Mouse (Mus musculus): ENCODE results near the gene Tspan31. TPM values are rescaled to one million over a fixed set of nuclear protein-coding genes. Genes with fewer than 3 reads are reported as not detected.
A peak's percentile ranks its signal among the peaks of the same experiment; 100 is the strongest.

Tspan31 gene
- total RNA-seq (2021) = 10 to 100 TPM; 62.7 to 65.4 TPM
- long read RNA-seq, experiment 1, transcript Tspan31-201 (6 exons, 1,556 nt) = major isoform, 54 of 80 reads
- long read RNA-seq, experiment 1, partial matches to known transcripts = 7 of 80 reads
- long read RNA-seq, experiment 1, other reads (novel, unspliced or antisense) = 18 of 80 reads
- long read RNA-seq, experiment 2, transcript Tspan31-201 (6 exons, 1,556 nt) = major isoform, 81 of 110 reads
- long read RNA-seq, experiment 2, partial matches to known transcripts = 3 of 110 reads
- long read RNA-seq, experiment 2, other reads (novel, unspliced or antisense) = 25 of 110 reads

GRCm38 (mm10) chr10:127070190-127071121 is at the start of gene Tspan31:
Gene Tspan31 (minus strand): TSS chr10:127070264.
- peak; percentile 92 to 97 for DNase-seq (ENCODE audit: low spot score in 2 of 2)

- DNase-seq (ENCODE audit: low spot score in 2 of 2) = no peak
Observed at GRCm38 (mm10) chr10:127119229-127119628, 49.2 kb upstream of the Tspan31 start.

DNA sequence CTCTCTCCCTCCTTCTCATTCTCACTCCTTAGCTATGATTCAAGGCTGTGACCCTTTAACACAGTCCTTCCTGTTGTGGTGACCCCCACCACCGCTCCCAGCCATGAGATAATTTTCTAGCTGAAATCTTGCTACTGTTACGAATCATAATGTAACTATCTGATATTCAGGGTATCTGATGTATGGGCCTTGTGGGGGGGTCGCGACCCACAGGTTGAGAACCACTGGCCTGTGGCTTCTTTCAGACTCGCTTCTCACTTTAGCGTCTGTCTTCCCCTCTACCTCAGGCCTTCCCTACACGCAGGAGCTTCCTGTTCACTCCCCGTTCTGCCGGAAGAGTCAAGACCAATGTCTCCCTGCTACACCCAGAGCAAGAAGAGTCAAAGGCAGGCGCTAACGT is 48.4 kb upstream of the Tspan31 start:
- no peak for DNase-seq (ENCODE audit: low spot score in 2 of 2)

DNA sequence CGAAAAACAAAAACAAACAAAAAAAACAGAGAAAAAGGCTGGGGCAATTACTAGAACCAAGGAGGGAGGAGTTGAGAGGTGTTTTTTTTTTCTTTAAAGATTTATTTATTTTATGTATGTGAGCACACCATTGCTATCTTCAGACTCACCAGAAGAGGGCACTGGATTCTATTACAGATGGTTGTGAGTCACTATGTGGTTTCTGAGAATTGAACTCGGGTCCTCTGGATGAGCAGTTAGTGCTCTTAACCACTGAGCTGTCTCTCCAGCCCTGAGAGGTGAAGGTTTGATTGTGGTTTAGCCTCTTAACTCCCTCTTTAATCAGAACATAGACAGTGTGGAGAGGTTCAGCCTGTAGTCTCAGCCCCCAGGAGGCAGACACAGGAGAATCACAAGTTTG is 45.0 kb upstream of the Tspan31 start:
- DNase-seq (ENCODE audit: low spot score in 2 of 2) = no peak

GRCm38 (mm10) chr10:127114408-127114807 is 44.3 kb upstream of the Tspan31 start:
- no peak for DNase-seq (ENCODE audit: low spot score in 2 of 2)

GRCm38 (mm10) chr10:127111001-127111887 is 41.2 kb upstream of the Tspan31 start:
- DNase-seq (ENCODE audit: low spot score in 2 of 2) = no peak

GRCm38 (mm10) chr10:127108262-127108583 is 38.2 kb upstream of the Tspan31 start:
- DNase-seq (ENCODE audit: low spot score in 2 of 2) = no peak

GRCm38 (mm10) chr10:127107563-127108261 is 37.6 kb upstream of the Tspan31 start:
- DNase-seq (ENCODE audit: low spot score in 2 of 2) = no peak

- DNase-seq (ENCODE audit: low spot score in 2 of 2) = no peak
Observed at GRCm38 (mm10) chr10:127103631-127104030, 33.6 kb upstream of the Tspan31 start.

- DNase-seq (ENCODE audit: low spot score in 2 of 2) = no peak
Observed at GRCm38 (mm10) chr10:127101151-127101550, 31.1 kb upstream of the Tspan31 start.

DNA sequence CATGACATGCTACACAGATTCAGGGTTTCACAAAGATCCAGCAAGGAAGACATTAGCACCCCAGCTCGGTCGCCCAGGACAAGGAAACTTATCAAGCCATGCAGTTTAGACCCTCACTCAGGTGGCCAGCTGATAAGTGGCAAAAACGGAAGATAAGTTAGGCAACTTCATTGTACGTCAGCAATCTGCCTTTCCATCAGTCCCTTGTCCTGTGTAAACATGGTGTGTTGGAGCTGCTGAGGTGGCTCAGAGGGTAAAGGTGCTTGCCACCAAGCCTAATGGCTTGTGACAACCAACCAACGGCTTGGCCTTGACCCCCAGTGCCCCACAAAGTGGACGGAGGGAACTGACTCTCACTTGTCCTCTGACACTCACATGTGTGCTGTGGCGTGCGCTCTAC is 30.4 kb upstream of the Tspan31 start:
- no peak for DNase-seq (ENCODE audit: low spot score in 2 of 2)

- no peak for DNase-seq (ENCODE audit: low spot score in 2 of 2)
Observed at GRCm38 (mm10) chr10:127099868-127100267, 29.8 kb upstream of the Tspan31 start.

DNA sequence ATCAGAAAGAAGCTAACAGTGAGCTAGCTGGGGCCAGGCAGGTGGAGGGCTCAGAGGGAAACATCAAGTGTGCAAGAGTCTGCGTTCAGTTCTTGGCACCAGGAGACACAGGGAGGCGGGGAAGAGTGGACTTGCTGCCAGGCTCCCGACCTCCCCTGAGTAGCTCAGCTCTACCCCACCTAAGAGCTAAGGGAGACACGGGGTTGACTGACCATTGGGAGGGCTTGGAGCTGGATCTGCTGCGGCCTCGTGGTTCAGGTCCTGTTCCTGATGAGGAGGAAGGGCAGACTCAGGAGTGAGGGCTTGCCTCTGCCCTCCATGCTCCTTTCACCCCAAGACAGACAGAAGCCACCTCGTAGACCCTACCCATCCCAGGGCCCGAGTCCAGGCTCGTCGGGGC is 29.1 kb upstream of the Tspan31 start:
- no peak for DNase-seq (ENCODE audit: low spot score in 2 of 2)

DNA sequence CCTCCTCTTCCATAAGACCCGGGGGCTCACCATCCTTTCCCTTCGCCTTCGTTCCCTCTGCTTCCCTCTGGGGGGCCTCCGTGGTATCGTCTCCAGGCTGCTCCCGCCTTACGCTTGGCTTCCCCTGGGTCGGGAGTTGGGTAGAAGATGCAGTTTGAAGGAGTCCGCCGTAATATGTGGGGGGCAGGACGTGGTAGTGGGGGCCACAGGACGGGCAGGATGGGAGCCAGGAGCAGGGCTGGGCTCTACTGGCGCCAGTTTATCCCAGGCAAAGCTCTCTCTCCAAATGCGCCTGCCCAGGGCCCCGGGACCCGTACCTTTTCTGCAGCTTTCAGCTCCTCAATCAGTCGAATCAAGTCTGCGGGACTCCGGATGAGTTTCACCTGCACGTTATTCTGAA is 28.4 kb upstream of the Tspan31 start:
- DNase-seq (ENCODE audit: low spot score in 2 of 2) = no peak

DNA sequence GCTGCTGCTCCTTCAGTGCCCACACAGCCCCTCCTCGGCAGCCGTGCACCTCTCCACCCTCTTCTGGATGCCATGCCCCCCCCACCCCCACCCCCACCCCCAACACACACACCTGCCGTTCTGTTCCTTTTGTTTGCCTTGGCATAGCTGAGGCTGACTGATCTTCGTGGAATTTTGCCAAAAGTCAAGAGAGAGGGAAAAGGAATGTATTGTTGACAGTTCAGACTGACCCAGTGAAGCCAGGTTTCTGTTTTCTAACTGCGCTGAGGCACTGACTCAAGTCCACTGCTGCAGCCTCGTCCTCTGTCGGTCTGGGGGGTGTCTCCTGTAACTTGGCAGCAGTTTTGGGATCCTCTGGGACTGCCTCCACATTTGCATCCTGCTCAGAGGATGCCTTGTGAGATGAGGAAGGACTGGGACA is 24.3 kb upstream of the Tspan31 start:
- DNase-seq (ENCODE audit: low spot score in 2 of 2) = peak in 1 of 2 experiments; percentile 38

GRCm38 (mm10) chr10:127092742-127093141 is 22.7 kb upstream of the Tspan31 start:
- no peak for DNase-seq (ENCODE audit: low spot score in 2 of 2)

DNA sequence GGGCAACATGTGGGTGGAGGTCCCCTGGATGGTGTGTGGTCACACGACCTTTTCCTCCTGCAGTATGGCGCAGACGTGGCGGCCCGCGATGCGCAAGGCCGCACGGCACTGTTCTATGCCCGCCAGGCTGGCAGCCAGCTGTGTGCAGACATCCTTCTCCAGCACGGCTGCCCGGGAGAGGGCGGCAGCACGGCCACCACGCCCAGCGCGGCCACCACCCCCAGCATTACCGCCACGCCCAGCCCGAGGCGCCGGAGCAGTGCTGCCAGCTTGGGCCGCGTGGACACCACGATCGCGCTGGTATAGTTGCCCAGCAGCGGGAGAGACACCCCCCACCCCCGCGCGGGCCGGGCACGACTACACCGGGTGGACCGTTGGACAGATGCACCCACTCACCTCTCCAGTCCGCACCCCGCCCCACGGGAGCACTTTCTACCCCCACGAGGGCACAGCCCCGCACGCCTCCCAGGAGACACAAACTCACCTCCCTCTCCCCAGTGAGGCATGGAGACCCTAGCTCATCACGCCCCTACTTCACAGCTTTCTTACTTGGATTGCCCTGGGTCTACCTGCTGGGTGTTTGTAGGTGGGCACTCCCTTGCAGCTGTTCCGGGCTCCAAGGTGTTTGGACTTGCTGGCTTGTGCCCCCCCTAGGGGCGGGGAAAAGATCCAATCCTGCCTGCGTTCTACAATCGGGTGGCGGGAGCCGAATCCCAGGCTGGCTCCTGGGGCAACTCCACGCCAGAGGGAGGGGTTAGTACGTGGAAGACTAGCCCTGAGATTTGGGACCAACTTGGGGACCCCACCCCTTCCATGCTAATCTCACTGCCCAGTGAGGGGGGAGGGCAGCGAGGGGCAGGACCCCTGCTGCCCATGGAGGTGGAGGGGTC is 21.7 kb upstream of the Tspan31 start:
- DNase-seq (ENCODE audit: low spot score in 2 of 2) = peak in 1 of 2 experiments; percentile 31

DNA sequence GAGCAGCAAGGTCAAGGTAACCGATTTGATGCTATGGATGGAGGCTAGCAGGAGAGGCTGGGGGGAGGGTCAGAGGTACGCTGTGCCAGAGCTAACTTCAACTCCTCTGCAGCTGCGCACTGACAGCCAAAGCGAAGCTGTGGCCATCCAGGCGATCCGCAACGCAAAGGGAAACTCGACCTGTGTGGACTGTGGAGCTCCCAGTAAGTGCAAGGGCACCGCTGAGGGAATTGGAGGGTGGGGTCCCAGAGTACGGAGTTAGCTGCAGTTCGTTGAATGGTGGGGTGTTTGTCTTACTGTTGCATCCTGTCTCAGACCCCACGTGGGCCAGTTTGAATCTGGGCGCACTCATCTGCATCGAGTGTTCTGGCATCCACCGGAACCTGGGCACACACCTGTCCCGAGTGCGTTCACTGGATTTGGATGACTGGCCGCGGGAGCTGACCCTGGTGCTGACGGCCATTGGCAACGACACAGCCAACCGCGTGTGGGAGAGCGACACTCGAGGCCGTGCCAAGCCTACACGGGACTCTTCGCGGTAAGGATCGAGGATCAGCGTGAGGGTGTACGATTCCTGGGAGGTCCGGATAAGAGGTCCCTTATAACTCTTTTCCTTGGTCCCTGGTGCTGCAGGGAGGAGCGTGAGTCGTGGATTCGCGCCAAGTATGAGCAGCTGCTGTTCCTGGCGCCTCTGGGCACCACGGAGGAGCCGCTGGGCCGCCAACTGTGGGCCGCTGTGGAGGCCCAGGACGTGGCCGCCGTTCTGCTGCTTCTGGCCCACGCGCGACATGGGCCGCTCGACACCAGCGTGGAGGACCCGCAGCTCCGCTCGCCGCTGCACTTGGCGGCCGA is 20.7 kb upstream of the Tspan31 start:
- DNase-seq (ENCODE audit: low spot score in 2 of 2) = peak in 1 of 2 experiments; percentile 62

GRCm38 (mm10) chr10:127085633-127086032 is 15.6 kb upstream of the Tspan31 start:
- DNase-seq (ENCODE audit: low spot score in 2 of 2) = no peak
